Mouse (Mus musculus) lung, adult 2 months (tissue): Measurements from ENCODE around the gene Hoxc10.

ENCODE experiments used
- CTCF ChIP-seq: fragments of 200-500 bp; IDR thresholded peaks from 2 replicates; pipeline ENCODE4 v1.5.1; 2011; ENCODE audit warnings: mild to moderate bottlenecking, low read length, control low read depth; ENCODE audit not compliant: insufficient read depth
- POLR2A ChIP-seq: fragments of 200-500 bp; IDR thresholded peaks from 2 replicates; pipeline ENCODE4 v1.6.1; 2011; ENCODE audit warnings: low read depth, mild to moderate bottlenecking, control low read depth, low read length, borderline replicate concordance; ENCODE audit errors: extremely low read depth

GRCm38 (mm10) chr15:102948842-102949241 is 17.8 kb upstream of the Hoxc10 start:
- TF ChIP-seq CTCF (no peak), POLR2A (no peak)
